Comparison of ENCODE assay signal across 10 mouse cellular contexts in the genomic region with DNA sequence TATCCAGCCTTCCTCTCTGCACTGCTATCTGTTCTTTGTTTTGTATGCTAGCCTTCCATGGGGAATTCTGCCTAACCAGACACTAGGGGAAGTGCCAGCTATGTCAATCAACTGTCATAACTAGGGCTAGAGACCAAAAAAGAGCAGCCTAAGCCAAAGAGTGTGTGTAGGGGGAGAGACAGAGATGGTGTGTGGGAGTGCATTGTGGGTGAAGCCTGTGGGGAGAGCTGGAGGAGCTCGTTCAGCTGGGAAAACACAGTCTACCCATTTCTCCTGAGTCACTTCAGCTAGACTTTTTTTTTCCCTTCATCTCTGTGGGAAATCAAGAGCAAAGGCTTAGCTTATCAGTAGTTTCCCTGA.
DNase-seq lines count a peak whose midpoint lies in the region; ATAC-seq lines count a peak whose summit lies in the region.
"Had no signal": no experiment of that assay in that cellular context is flagged by ENCODE, and none has a peak within 500 bp of the region (broad histone marks: within the 10 kb centered on the region; RNA-seq: fewer than 3 reads in every experiment).

No protein-coding gene starts in this region.

- ATAC-seq in granulocyte monocyte progenitor cell, adult 5-6 weeks (replicated peaks; ENCODE audit: poor library complexity, severe bottlenecking) = no peak

- peak; percentile 31 to 67 for DNase-seq in frontal cortex, adult 2 months (ENCODE audit: extremely low spot score in 1 of 2, low spot score in 1 of 2)
- no peak for DNase-seq in frontal cortex, postnatal 25 days (ENCODE audit: low spot score in 2 of 2)
- DNase-seq in urinary bladder, postnatal 14 days (ENCODE audit: low spot score) = peak; percentile 13
- DNase-seq in urinary bladder, adult 18-20 months (ENCODE audit: low spot score in 2 of 2) = no peak
- DNase-seq in layer of hippocampus, postnatal 36 days = peak; percentile 23 to 51
- DNase-seq in gastrocnemius, postnatal 10 days = no peak
- DNase-seq in adrenal gland, postnatal 25 days = no peak
- DNase-seq: cerebellum, adult 11 months; thymus, adult 2 months had no signal

Comparison
In these comparisons a context has a peak if more than half of its experiments do, and no peak if none do; other contexts are left out.
1. DNase-seq: peak in frontal cortex, adult 2 months (2 of 2), urinary bladder, postnatal 14 days (single experiment) and layer of hippocampus, postnatal 36 days (2 of 2); none in frontal cortex, postnatal 25 days (0 of 2), urinary bladder, adult 18-20 months (0 of 2), gastrocnemius, postnatal 10 days (single experiment) and adrenal gland, postnatal 25 days (single experiment).